Mouse (Mus musculus): ENCODE results near the gene B4galt1. TPM values are rescaled to one million over a fixed set of nuclear protein-coding genes. Genes with fewer than 3 reads are reported as not detected.

Gene B4galt1
- total RNA-seq (2014; fragmentation: Nextera tagmentation) (30.8 and 35.1 TPM in 2 replicates), total RNA-seq (2017) (14.4 and 20.5 TPM in 2 replicates)

DNA sequence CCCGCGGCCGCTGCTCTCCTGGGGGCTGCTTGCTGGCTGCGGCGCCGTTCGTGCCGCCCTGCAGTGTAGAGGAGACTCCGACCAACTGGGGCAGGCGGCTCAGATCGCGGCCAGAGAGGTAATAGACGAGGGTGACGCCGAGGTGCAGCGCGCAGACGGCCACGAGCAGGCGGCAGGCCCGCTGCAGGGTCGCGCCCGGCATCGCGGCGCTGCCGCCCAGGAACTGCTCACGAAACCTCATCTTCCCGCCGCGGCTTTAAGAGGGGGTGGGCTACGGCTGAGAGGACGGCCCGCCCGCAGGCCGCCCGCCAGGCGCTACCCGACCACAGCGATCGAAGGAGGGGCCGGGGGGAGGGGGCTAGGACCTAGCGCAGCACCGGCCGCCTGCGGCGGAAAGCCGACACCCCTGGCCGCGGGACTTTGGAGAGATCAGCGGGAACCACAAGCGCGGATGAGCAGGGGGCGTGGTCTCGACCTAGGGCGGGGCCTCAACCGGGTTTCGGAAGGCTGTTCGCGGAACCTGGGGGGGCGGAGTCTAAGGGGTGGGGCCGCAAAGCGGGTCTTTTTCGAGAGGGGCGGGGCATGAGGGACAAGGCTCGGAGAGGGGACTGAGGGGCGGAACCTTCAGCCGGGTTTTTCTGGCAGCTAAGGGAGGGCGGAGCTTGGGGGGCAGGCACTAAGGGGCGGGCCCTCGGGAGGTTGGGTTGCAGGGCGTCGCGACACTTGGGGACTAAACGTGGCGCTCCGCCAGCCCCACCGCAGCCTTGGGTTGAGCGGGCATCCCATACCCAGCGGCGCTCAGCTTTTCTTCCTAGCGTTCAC lies at the start of gene B4galt1:
Gene B4galt1 (minus strand): TSS at position 441 of the 822 bp plus-strand sequence.
- ATAC-seq (replicated peaks; ENCODE audit: low FRiP score, low TSS enrichment, poor library complexity, severe bottlenecking) = peak; percentile 78

DNA sequence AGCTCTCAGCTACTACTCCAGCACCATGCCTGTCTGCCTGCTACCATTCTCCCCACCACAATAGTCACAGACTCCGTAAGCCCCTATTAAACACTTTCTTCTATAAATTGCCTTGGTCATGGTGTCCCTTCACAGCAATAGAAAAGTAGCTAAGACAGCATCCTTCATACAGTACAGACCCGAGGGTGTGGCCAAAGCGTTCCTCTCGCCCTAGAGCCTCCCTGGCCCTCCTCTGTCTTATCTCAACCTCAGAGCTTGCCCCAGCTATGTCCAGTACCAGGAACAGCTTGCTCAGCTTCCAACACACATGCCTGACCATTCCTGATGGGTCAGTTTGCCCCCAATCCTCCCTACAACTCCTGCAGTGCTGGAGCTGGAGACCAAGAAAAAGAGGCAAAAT lies 46.8 kb upstream of the B4galt1 start:
- ATAC-seq (replicated peaks; ENCODE audit: low FRiP score, low TSS enrichment, poor library complexity, severe bottlenecking) = no peak

DNA sequence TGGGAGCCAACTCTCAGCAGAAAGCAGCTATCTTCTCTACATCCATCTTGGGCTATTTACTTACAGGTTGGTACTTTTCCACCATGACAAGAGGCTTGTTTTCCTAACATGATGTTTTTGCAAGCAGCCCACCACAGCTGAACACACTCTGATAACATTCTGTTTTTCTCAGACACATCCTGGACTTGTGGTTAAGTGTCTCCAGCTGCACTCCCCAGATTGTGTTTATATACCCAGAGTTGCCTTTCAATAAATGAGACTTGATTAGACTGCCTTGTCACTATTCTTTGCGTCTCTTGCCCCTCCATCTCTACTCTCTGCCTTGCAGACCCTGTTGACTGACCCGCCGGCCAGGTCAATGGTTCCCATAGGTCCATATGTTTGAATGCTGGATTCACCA lies 46.3 kb upstream of the B4galt1 start:
- 0 out of 2 replicates have a peak, but pooled peaks have one; percentile 22 for ATAC-seq (replicated peaks; ENCODE audit: low FRiP score, low TSS enrichment, poor library complexity, severe bottlenecking)

DNA sequence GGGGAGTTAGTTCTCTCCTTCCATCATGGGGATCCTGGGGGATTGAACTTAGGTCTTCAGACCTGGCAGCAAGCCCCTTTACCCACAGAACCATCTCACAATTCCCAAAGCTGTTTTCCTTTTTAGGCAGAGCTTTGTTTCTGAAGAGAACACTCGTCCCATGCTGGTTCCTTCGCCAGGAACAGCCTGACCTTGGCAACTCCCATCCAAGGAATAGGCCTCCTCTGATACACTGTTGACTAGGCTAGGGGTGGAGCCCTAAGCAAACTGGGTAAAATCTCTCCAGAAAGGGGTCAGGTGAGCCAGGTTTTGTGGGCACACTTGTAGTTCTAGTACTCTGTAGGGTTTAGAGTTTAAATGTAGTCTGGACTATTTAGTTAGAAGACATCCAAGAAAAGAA lies 45.5 kb upstream of the B4galt1 start:
- no peak for ATAC-seq (replicated peaks; ENCODE audit: low FRiP score, low TSS enrichment, poor library complexity, severe bottlenecking)

DNA sequence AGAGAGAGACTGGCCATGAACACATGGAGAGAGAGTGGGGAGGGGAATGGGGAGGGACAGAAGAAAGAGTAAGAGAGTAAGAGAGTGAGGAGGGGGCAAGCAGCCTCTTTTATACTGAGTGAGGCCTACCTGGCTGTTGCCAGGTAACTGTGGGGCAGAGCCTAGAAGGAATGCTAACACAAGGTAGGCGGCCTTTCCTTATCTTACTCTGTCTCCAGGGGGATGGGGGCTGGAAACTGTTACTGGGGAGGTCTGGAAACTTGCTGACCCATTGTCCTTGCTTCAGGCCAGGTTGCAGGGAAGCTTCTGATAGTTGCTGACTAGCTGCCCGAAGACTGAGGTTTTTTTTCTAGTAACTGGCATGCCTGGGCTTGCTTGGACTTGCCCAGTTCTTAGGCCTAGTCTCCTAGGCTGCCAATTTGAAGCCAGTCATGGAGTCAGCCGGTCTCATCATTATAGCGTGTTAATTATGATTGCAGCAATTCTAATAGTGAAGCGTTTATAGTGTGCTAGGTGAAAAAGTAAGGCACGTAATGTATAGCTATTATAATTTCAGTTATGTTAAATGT lies 44.8 kb upstream of the B4galt1 start:
- ATAC-seq (replicated peaks; ENCODE audit: low FRiP score, low TSS enrichment, poor library complexity, severe bottlenecking) = no peak

DNA sequence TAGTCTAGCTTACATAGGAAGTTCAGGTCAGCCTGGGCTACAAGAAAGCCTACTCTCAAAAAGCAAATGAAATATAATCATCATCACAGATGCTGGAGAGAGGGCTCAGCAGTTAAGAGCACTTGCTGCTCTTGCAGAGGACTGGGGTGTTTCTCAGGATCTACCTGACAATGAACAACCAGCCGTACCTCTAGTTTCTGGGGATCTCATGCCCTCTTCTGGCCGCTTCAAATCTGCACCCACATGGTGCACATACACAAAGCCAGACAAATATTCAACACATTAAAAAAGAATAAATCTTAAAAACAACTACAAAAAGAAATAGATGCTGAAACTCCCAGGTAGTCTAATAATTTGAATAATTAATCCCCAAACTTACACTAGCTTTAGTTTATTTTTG lies 41.8 kb upstream of the B4galt1 start:
- no peak for ATAC-seq (replicated peaks; ENCODE audit: low FRiP score, low TSS enrichment, poor library complexity, severe bottlenecking)

DNA sequence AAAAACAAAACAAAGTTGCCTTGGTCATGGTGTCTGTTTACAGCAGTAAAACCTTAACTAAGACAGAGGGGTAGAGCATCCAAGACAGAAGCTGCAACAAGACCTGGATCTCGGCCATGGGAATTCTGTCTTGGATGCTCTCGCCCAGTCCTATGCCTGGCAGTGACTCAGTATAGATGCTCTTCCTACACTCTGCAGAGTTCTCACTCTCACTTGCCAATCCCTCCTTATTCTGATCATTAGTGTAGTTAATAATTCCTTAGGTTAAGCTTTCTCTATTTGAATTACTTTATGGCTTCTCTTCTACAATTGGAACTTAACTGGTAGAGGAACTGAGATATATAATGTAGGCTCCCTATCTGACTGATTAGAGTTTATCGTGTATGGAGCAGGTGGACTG lies 41.3 kb upstream of the B4galt1 start:
- ATAC-seq (replicated peaks; ENCODE audit: low FRiP score, low TSS enrichment, poor library complexity, severe bottlenecking) = no peak

DNA sequence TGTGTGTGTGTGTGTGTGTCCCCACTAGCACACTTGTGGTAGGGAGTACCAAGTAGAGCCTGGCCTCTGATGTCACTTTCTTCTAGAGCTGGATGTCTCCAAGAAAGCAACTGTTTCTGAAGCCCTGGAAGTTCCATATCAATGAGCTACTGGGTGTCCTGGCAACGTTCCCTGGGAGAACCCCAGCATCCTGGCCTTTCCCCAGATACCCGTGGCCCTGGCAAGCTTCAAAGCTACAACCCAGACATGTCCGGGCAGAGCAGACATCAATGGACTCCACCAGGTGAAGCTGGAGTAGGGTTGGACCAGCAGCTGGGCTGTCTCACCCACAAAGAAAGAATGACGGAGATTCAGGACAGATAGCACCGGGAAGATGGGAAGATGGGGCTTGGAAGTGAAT lies 37.4 kb upstream of the B4galt1 start:
- ATAC-seq (replicated peaks; ENCODE audit: low FRiP score, low TSS enrichment, poor library complexity, severe bottlenecking) = no peak

DNA sequence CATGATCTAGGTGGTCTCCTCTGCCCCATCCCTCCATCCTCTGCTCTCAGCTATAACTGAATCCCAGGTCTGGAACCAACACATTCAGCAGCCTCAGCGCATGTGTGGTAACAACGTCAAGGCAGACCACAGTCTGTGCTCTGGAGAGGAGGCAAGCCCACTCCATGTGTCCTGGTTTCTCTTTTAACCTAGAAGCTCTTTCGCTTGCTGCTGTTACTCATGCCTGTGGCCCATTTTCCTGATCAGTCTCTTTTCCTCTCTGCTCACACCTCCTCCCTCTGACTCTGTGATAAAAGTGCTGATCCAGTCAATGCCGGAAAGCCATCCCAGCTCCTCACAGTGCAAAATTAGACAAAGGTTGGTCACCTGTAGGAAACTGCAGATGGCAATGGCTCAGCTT lies 36.2 kb upstream of the B4galt1 start:
- ATAC-seq (replicated peaks; ENCODE audit: low FRiP score, low TSS enrichment, poor library complexity, severe bottlenecking) = no peak

DNA sequence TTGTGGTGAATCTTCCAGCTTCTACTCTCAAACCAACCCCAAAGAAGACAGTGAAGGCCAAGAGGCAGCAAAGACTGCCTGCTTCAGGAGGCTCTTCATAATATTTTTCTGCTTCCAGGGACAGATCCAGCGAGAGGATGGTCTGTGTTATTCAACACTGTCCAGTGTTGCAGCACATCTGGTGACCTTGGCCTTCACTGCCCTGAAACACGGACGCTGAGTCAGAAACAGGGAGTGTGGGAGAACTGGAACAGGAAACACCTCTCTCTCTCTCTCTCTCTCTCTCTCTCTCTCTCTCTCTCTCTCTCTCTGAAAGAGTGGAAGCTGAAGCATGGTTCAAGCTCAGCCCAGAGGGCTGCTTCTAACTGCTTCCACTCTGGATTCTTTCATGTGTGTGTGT lies 35.4 kb upstream of the B4galt1 start:
- no peak for ATAC-seq (replicated peaks; ENCODE audit: low FRiP score, low TSS enrichment, poor library complexity, severe bottlenecking)

DNA sequence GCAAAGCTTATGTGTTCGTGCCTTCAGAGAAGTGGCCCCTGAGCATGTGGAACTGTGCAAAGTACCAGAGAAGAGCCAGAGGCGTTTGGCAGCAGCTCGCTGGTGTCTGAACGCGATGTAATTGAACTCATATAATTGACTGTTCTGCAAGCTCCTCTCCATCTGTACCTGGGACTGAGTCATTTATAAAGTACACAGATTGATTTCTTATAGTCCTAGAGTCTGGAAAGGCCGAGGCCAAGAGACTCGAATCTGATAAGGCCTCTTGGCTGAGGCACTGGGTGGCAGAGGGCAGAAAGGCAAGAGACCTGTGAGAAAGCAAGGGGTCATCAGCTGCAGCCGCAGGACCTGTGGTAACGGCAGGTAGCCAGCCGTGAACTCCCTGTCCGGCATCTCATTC lies 35.0 kb upstream of the B4galt1 start:
- ATAC-seq (replicated peaks; ENCODE audit: low FRiP score, low TSS enrichment, poor library complexity, severe bottlenecking) = no peak

DNA sequence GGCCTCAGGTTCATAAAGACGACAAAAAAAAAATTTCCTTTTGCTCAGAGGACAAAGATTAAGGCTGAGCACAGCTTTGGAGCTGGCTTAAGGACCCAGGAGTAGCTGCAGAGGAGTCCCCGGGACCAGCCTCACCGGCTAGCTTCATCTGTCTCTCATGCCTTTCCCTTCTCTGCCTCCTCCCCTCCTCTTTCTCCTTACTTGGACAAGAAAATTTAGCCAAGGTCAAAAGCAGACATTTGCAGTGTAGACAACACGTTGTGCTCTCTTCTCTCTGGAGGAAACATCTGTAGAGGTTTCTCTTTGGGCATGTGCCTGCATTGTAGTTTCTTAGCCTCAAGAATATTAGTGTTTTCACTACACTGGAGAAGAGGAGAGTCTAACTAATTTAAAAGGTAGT lies 32.1 kb upstream of the B4galt1 start:
- ATAC-seq (replicated peaks; ENCODE audit: low FRiP score, low TSS enrichment, poor library complexity, severe bottlenecking) = no peak

DNA sequence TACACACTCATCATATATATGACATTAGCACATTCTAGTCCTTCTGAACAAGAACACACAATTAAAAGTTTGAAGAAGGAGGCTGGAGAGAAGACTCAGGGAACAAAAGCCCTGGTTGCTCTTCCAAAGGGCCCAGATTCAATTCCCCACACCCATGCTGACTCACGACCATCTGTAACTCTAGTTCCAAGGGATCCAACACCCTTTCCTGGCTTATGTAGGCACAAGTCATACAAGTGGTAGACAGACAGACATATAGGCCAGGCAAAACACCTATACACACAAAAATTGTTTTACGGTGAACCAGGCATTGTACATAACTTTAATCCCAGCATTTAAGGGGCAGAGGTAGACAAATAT lies 31.3 kb upstream of the B4galt1 start:
- ATAC-seq (replicated peaks; ENCODE audit: low FRiP score, low TSS enrichment, poor library complexity, severe bottlenecking) = no peak

DNA sequence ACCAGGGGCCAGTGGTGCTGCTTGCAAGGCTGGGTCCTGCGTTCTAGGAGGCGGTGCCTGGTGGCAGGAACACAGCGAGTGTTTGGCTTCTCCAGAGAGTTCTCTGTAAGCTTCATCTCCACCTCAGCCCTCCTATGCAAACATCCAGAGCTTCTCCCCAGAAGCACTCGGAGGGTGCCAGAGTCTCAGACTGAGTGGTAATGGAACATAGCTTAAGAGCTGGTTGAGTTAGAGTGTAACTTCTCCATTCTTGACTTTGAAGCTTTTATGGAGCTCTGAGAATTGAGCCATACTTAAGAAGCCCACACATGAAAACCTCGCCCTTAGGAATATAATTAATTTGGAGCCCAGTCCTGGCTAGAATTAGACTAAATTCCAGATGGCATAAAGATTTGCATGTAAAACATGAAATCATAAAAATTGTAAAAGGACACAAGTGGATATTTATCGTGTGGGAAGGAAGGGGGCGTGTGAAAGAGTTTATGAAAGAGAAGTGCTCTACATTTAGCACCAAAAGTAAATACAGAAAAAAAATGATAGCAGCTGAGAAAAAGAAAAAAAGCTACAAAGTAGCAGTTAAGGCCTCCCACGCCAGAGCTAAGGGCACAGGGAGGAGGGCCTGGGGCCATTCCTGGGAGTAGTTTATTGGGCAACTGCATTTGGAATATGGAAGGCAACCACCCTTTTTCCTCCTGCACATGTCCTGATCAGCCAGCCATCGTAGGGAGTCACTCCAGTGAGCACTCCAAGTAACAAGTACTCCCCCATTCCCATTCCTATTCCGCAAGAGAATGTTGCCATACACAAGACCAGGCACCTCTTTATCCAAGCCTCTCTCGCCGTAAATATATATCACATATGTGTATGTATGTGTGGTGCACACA lies 30.7 kb upstream of the B4galt1 start:
- no peak for ATAC-seq (replicated peaks; ENCODE audit: low FRiP score, low TSS enrichment, poor library complexity, severe bottlenecking)

DNA sequence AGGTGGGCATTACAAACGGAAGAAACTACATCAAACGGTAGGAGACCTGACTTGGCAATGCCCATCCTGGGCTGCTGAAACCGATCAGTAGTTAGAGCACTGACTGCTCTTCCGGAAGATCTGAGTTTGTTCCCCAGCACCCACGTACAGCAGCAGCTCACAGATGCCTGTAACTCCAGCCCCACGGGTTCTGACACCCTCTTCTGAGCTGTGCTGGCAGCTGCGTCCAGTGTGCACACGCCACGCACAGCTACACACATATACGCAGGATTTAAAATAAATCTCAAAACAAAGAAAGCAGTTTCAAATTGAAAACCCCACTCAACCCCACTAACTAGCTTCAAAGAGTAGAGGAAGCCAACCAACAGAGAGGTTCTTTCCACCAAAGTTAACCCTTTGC lies 29.4 kb upstream of the B4galt1 start:
- no peak for ATAC-seq (replicated peaks; ENCODE audit: low FRiP score, low TSS enrichment, poor library complexity, severe bottlenecking)

DNA sequence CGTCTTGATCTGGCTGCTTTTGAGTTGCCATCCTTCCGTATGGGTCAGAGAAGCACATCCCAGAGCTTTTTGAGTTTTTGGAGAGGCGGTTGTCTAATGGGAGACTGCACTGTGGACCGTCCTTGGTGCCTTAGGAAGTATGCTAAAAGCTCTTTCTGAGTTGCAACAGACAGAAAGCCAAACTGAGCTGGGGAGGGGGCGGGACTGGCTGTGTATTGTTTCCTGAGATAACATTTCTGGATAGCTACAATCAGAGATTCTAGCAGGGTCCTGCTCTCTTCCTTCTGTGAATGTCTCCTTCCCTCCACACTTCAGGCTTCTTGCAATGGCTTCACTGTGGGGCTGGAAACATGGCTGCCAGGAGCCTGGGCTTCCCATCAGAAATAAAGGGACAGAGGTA lies 23.7 kb upstream of the B4galt1 start:
- no peak for ATAC-seq (replicated peaks; ENCODE audit: low FRiP score, low TSS enrichment, poor library complexity, severe bottlenecking)

DNA sequence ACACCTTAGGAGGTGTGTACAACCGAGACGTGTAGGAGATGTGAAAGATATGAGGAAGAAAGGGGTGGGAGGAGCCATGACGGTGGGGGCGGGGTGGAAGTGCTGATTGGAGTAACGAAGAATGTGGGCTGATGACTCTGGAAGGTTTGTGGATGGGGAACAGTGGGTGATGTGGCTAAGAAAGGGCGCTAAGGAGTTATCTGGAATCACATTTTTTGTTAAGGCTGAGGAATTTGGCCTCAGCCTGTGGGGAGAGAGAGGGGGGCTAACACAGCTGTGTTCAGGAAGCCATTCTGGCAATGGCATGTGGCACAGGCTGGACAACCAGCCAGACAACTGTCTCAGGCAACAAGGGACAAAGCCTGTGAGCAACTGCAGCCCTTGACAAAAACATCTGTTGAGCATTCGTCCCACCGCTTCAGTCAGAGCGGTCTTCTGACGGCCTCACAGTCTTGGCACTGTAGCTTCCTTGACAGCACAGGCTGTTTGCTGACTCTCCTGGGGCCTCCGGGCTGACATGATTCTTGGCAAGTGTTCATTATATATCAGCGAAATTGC lies 23.1 kb upstream of the B4galt1 start:
- peak; percentile 53 for ATAC-seq (replicated peaks; ENCODE audit: low FRiP score, low TSS enrichment, poor library complexity, severe bottlenecking)

DNA sequence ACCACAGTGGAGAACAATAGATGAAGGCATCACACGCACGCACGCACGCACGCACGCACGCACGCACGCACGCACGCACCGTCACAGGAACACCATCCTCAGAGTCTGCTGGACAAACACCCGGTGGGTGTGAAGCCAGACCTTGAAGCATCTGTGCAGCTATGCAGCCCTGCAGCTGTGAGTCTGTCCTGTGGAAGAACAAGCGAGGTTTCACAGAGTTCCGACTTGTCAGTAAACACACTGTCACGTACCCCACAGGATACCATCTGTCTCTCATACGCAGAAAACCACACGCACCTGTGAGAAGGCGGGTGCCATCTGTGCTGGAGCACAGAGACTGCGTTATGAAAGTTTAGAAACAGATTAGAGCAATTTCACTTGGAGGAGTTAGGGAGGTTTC lies 22.0 kb upstream of the B4galt1 start:
- peak; percentile 46 for ATAC-seq (replicated peaks; ENCODE audit: low FRiP score, low TSS enrichment, poor library complexity, severe bottlenecking)

DNA sequence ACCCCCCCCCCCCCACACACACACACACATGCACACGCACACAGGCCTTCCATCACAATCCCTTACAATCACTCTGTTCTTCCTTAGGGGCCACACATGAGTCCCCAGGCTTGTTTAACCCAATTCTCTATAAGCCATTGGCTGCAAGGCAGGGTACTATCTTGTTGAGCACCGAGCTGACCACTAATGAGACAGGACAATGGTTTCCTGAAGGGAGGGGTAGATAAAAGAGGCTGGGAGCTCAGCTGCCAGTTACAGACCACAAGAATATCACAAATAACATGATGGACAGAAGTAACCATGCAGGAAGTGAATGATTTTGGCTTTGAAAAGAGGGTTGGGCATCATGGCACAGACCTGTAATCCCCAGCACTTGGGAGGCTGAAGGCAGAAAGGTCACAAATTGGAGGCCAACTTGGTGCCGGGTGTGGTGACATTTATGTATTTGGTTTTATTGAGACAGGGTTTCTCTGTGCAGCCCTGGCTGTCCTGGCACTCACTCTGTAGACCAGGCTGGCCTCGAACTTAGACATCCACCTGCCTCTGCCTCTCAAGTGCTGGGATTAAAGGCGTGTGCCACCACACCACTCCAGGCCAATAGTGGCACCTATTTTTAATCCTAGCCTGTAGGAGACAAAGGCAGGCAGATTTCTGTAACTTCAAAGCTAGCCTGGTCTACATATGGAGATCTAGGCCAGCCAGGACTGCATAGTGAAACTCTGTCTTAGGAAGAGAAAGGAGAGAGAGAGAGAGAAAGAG lies 21.2 kb upstream of the B4galt1 start:
- ATAC-seq (replicated peaks; ENCODE audit: low FRiP score, low TSS enrichment, poor library complexity, severe bottlenecking) = no peak
